Mouse (Mus musculus) inflammation-experienced regulatory T-cells, adult 6 months (primary cell): ENCODE data around the gene She. TPM values are rescaled to one million over a fixed set of nuclear protein-coding genes. Genes with fewer than 3 reads are reported as not detected.
A peak's percentile ranks its signal among the peaks of the same experiment; 100 is the strongest.
"Not testable (repeated sequence)": the region's sequence is repeated elsewhere in the genome, so short reads cannot be mapped to it uniquely, and the experiment has no call there.

Experiments
- ATAC-seq: one replicate; pipeline ENCODE4 v1.8.0; 2017
- polyA plus RNA-seq, 3 experiments: library from polyadenylated mRNA; unstranded; fragments of 100-300 nt; shearing (Covaris generic); gene quantifications; one replicate each; pipeline ENCODE4 v1.2.1; 2017

She gene
- 10 to 100 TPM in 1 of 3 experiments, 1 to 10 TPM in 2; 3.3 to 10.1 (median 9.1) TPM for polyA plus RNA-seq

DNA sequence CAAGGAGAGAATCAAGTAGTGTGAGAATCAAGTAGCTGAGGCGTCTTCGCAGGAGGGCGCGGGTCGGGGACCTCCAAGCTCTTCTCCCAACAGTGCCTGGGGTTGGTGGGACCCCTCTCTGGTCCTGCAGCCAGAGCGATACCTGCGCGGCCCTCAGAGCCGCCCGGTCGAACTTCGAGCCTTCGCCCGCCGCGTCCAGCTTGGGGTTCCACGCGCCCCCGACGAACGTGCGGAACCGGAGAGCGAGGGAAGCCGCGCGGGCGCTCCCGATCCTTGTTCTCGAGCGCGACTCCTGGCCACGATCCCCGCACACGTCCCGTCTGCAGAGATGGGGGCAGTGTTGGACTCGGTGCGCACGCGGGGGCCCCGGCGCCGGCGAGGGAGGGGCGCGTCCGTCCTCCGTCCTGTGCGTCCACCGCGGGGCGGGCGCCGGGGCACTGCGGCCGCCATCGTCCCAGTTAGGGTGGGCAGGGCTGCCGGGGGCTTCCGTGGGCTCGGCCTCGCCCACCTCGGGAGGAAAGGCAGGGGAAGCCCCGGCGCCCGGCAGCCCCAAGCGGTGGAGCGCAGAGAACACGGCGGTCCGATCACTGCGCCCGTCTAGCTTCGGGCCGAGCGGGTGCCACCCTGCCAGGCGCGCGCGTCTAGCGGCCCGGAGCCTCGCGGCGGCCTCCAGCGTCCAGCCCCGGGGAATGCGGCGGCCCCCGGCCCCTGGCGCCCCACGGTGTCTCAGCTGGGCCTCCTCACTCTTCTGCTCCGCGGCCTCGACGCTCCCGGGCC lies at the start of gene She:
Gene She, plus strand, starts transcription at position 556 of the 777 bp plus-strand sequence.
- no peak for ATAC-seq

DNA sequence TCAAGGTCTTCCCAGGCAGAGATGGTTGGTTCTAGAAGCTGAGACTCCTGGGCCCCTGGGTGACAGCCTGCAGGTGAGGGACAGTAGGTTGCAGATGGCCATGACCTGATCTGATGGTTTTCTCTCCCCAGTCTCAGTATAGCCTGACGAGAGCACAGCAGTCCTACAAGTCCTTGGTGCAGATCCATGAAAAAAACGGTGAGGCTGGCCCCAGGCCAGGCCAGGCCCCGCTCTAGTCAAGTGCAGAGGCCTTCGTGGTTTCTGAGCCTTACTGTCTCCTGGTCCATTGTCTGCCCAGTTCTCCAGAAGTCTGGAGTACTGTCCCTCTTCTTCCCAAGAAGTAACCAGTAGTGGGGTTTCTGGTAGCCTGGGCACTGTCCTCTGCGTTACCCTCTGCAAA lies 49.5 kb upstream of the She start:
- ATAC-seq, result no peak

DNA sequence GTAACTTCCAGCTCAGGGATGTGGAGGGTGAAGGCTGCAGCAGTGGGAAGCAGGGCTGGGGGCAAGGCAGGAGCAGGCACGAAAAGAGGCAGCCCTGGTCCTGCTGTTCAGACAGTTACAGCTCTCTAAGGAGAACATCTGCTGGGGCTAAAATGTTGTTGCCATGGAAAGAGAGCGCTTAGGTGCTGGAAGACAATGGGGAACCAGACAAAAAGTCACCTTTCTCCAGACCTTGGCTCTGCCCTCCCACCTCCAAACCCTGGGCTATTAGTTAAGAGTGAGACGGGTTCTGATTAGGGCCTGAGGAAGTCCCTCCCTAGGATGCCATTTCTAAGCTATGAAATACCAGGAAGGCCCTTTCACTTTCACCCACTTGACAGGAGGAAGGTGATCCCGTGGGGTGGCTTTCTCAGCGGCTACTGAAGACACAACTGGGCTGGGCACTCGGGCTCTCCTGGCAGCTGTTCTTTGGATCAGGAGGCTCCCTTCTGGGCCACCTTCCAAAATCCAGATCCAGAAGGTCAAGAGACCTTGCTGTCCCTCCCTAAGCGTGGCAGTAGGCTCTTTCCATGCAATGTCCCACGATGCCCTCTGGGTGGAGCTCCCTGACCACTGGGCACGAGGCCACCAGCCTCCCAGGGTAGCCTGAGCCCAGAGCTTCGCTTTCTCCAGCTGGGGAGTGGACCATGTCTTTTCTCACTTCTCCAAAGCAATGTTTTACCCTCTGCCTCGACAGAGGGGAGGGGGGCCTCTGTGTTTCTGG lies 46.0 kb upstream of the She start:
- peak; percentile 61 for ATAC-seq

DNA sequence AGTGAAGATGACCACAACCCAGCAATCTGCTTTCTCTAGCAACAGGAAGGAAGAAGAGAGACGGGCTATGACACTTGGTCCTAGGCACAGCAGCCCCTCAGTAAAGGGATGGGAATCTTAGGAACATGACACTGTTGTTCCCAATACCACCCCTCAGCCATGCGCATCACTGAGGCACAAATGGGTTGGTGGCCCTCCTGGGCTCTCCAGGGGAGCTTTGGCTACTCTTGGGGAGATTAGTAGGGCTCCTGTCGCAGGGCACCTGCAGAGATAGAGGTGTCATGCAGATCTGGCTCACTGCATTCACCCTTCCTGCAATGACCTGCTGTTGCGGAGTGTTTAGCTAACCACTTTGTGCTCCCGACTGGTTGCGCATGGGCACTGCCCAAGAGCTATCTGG lies 44.9 kb upstream of the She start:
- no peak for ATAC-seq

DNA sequence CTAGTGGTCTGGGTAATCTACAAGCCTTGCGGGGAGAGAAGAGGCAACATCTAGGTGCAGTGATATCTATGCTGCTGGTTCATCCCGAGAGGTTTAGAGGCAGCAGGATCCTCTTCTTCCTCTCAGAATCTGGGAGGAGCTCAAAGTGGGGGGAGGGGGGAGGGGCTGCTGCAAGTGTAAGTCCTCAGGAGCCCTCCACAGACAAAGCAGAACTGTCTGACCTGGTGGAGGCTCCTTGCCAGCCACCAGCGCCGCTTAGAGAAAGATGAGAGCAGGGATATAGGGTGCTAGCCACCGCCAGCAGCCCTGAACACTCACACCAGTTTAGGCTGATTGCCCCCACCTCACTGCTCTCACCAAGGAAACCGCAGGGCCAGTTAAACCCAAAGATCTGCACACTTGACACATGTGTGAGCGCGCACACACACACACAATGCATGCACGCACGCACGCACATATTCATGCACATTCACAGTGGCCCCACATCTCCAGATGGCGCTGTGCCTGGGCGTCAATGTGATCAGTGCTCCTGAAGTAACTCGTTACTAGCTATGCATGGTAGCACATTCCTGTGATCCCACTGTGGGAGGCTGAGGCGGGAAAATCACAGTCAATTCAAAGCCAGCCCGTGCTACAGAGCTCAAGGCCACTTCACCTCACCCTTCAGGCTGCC lies 42.4 kb upstream of the She start:
- no peak for ATAC-seq

DNA sequence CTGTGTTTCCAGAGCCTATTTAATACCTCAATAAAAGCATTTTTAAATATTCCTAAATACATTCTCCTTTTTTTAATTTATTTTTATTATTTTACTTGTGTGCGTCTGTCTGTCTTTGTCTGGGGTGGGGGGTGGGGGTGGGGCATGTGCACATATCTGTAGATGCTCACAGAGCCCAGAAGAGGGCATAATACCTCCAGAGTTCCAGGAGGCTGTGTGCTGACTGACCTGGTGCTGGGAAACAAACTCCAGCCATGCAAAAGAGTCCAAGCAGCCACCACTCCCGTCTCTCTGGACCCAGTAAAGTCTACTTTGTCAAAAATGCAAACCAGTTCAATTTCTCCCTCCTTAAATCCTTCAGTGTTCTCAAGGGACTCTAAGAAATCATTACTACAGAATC lies 36.6 kb upstream of the She start:
- no peak for ATAC-seq

DNA sequence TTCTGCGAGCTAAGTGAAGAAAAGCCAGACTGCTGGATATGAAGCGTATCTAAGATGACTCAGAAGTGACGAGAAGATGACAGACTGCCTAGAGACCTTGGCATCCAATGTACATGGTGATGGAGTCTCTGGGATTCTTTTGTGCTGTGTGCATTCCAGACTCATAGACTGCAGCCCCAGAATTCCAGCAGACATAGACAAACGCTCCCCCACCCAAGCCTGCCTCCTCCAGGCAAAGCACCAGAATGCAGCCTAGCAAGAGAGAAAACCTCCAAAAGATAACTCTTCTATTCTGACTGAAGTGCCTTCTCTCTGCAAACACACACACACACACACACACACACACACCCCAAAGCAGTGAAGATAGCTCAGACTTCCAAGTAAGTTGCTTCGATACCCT lies 35.4 kb upstream of the She start:
- no peak for ATAC-seq

DNA sequence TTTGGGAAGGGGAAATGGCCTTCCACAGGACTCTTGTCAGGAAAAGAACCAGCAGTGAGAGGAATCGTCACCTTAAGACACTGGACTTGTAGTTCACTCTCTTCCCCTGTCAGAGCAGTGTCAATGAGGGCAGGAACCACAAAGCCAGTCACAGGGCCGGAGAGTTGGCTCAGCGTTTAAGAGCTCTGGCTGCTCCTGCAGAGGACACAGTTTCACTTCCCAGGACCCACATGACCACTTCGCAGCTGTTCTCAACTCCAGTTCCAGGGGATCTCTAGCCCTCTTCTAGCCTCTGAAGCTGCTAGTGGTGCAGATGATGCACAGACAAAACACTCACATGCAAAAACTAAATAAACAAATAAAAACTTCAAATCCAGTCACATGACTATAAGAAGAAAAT lies 34.8 kb upstream of the She start:
- no peak for ATAC-seq

DNA sequence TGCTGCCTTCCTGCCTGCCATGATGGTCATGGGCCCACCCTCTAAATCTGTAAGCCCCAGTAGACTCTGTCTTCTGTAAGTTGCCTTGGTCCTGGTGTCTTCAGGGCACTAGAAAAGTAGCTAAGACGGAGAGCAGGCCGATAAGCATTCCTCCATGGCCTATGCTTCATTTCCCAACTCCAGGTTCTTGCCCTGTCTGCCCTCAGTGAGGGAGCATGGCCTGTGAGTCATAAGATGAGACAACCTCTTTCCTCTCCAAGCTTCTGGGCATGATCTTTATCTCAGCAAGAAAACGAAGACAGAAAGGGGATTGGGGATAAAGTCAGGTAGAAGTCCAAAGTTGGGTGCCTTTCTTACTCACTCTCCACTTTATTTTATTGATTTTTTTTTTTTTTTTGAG lies 32.7 kb upstream of the She start:
- ATAC-seq, result no peak

DNA sequence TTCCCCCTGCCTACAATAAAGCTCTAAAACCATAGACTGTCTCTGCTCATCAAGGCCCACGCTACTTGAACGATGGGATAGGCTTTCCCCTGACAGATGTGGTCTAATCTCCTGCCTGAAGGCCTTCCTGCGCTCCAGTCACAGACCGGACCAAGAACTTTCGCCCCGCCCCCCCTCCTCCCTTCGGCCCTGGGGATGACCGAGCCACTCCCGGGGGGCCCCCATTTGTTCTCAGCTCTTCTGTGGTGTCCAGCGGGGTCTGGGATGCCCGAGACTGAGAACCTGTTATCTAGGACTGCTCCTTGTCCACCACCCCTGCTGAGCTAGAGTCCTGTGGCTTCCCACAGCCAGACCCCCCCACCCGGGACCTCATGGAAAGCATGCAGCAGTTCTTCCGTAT lies 31.7 kb upstream of the She start:
- no peak for ATAC-seq

DNA sequence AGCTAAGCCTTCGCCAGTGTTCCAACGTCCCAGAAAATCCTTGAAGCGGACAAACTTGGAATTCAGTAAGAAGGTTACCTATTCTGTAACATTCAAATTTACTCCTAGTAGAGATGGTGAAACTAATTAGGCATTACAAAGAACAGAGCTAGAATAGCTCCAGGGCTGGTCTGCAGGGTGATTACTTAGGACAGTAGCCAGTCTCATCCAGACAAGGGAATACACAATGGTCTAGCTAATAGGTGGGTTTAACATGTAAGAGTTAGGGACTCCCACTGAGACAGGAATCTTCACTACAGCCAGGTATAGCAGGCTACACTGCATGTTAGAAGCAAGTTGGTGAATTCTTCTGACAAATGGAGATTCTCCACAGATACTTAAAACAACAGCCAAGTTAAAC lies 31.1 kb upstream of the She start:
- not testable (repeated sequence) for ATAC-seq

DNA sequence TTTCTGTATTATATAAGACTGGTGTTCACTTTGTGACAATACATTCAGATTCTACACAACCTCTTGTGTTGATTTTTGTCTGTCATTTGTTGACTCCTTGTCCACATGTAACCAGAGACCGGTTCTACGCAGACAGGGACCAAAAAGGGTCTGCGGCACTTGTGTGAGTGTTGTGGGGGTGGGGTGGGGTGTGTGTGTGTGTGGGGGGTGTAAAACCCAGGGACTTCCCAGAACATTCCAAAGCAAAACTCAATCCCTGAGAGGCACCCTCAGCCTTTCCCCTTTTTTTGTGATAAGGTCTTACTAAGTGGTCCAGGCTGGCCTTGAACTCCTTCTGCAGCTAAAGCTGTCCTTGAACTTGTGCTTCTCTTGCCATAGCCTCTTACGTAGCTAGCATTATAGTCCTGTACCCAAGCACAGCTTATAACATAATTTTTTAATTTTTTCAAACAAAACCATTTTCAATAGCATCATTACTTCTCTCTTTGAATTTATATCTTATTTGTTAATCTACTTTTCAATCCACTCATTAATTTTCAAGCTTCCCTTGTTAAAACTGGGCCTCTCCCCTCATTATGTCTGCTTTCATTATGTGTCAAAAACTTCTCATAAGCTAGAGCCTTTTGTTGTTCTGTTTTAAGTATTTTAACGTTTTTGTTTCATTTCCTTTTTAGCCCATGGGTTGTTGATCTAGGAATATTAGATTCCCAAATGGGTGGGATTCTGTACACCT lies 30.2 kb upstream of the She start:
- ATAC-seq, result peak; percentile 54

DNA sequence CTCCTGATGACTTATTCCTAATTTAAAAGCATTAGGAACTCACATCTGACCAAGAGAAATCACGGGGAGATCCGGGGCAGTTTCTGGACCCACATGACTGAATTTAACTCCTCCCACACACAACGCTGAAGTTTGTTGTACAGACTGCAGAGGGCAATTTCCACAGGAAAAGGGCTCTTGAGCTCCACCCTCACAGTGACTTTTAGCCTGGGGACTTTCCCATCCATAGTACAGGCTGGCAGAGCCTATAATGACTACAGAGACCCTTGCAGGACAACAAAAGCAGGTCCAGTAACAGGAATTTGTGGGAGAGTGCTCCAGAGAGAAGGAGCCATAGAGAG lies 29.7 kb upstream of the She start:
- ATAC-seq, result peak; percentile 99

DNA sequence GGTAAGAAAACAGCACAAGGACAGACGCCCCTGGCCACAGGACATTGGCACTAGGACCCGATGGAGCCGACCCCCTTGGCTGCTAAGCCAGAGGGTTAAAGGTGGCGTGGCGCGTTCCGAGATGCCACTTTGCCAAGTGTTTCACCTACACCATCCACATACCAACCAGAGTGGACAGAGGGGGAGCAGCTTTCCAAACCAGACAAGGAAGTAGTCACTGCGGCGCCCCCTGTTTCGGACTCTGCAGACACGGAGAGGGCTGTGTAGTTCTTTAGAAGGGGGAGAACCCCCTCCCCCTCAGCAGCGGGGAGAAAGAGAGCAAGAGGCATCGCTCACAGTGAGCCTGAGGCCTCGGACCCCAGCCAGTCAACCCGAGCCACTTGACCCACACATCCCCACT lies 28.3 kb upstream of the She start:
- ATAC-seq, result no peak

DNA sequence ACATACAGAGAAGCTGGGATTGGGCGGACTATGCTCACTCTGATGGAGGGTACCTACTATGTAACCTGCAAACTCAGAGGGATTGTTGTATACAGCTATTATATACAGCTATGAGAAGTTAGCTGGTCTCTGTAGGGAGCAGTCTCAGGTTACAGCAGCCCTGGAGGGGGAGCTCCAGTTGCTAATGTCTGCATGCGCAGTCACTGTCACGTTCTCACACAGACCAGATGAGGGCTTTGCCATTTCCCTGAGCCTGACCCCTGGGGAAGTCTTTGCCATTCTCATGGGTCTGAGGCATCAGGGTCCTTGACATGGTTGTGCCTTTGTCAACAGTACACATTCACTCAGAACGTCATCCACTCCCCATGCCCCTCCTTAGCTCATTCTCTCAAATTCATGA lies 26.0 kb upstream of the She start:
- no peak for ATAC-seq

DNA sequence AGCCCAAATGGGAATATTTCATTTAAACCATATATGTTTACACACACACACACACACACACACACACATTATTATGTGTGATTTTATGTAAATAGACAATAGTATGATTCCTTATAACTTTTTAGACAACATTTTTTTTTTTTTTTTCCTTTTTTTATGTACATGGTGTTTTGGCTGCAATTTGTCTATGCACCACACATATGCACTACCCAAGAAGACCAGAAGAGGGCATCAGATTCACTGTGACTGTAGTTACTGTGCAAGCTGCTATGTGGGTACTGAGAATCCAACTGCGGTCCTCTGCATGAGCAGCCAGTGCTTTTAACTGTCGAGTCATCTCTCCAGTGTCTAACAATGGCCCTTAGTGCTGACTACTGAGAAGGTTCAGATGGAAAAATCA lies 24.4 kb upstream of the She start:
- ATAC-seq, result no peak

DNA sequence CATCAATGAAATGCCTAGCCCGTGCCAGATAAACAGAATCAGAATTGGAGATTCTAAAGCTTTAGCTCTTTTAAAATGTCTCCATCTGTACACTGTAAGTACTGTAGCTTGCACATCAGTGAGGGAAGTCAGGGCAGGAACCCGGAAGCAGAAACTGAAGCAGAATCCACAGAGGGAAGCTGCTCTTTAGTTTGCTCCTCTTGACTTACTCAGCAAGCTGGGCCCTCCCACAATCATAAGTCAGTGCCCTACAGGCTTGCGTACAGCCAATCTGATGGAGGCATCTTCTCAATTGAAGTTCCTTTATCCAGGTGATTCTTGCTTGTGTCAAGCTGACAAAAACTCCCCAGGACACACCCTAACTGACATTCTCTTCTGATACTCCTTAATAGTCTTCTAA lies 24.0 kb upstream of the She start:
- ATAC-seq, result no peak

DNA sequence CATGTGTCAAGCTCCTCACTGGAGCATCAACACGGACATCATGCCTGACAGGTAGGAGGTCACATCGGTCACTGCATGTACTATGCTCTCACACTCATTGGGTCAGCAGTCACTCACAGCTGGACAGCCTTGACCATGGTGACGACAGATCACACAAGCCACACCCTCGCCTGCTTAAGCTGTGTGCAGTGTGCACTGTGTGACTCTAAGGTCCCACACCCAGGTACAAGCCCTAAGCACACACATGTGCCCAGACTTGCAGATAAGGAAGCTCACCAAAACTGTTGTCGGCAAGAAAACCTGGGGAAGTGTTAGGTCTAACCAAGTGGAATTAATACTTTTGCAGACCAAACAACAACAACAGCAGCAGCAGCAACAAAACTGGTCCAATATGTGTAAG lies 23.3 kb upstream of the She start:
- ATAC-seq, result no peak

DNA sequence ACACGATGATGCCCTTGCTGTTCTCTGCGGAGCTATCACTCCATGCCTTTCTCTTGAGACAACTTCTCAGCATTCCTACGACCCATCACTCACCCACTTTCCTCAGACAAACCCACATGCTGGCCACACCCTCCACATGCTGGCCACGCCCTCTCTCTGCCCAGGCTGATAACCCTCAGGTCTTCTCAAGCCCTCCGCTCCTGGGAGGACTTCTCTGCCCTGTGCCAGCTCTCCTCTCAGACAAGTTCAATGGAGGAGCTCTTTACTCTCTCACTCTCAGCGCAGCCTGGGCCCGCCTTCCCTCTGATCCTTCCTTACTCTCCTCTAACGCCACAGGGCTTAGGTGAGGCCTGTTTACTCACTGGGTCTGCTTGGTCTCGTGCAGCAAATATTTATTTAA lies 22.5 kb upstream of the She start:
- no peak for ATAC-seq

DNA sequence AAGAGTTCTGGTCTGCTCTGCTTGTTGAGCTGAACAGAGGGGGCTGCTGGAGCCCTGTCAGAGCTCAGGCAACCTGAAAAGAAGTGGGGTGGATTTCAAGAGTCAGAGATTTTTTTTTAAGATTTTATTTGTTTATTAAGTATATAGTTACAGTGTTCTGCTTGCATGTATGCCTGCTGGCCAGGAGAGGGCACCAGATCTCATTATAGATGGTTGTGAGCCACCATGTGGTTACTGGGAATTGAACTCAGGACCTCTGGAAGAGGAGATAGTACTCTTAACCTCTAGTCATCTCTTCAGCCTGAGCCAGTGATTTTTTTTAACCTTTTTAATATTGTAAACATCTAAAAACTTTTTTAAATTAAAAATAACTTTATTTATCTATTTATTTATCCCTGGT lies 20.3 kb upstream of the She start:
- no peak for ATAC-seq

DNA sequence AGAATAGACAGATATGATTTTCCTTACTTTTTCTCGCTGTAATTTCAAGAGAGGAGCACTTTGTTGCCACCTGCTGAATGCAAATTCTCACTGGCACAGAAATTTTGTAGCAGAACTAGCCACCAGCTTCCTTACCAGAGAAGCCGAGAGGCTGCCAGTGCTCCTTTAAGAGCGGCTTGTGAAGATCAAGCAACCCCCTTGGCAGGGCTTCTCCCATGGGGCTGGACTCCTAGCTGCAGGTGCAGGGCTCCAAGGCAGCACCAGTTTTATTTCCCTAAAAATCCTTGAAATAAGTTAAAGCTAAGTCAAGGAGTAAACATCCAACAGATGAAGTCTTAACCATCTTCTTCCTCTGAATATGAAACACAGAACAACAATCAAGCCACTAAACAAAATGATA lies 19.0 kb upstream of the She start:
- ATAC-seq, result no peak

DNA sequence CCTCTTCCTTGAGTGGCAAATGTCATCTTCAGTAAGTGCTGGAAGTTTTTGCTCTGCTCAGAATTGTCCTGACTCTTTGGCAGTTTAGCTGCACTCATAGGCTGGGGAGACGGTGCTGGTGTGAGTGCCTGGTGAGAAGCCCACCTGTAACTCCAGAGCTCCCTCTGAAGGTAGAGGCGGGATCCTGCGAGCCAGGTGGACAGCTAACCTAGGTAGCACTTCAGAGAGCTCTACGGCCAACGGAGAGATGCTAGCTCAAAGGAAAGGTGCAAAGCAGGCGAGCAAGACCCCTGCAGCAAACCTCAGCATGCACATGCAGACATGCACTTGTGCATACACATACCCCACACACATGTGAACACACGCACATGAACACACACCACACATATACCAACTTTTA lies 17.1 kb upstream of the She start:
- no peak for ATAC-seq

DNA sequence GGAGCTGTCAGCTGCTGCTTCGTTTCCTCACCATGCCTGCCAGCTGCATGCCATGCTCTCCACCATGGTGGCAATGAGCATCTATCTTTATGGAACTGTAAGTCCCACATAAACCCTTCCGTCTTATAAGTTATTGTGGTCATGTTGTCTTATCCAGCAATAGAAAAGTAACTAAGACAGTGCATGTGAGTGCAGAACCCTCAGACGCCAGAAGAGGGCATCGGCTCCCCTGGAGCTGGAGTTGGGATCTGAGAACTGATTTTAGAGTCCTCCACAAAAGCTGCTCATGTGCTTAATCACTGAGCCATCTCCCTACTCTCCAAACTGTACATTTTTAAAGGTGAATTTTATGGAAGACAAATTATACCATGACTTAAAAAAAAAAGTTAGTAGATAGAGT lies 14.1 kb upstream of the She start:
- no peak for ATAC-seq
